Mouse (Mus musculus) erythroblast, adult 5-6 weeks (primary cell): ENCODE measurements around the gene Tgfbi. TPM values are rescaled to one million over a fixed set of nuclear protein-coding genes. Genes with fewer than 3 reads are reported as not detected.

Experiments
- ATAC-seq: replicated peaks from 2 replicates; pipeline ENCODE4 v1.8.0; 2016; ENCODE audit warnings: moderate number of reproducible peaks, mild to moderate bottlenecking, moderate TSS enrichment, inconsistent platforms; ENCODE audit not compliant: poor library complexity, low FRiP score, severe bottlenecking
- total RNA-seq, 2 experiments: library from RNA; stranded (forward) in 1 of 2; stranded (reverse) in 1 of 2; fragments of 150-400 nt in 1 of 2; fragments of 200-764, 138-1000 nt in 1 of 2; gene quantifications; 2 replicates each; pipeline versions ENCODE4 v1.2.3 to v1.2.4; 2015 to 2017; ENCODE audit warnings: low replicate concordance in 2 of 2

The Tgfbi gene
- total RNA-seq (2015; ENCODE audit: low replicate concordance) (20.4 and 25.7 TPM in 2 replicates), total RNA-seq (2017; ENCODE audit: low replicate concordance) (20.8 and 27.5 TPM in 2 replicates)

DNA sequence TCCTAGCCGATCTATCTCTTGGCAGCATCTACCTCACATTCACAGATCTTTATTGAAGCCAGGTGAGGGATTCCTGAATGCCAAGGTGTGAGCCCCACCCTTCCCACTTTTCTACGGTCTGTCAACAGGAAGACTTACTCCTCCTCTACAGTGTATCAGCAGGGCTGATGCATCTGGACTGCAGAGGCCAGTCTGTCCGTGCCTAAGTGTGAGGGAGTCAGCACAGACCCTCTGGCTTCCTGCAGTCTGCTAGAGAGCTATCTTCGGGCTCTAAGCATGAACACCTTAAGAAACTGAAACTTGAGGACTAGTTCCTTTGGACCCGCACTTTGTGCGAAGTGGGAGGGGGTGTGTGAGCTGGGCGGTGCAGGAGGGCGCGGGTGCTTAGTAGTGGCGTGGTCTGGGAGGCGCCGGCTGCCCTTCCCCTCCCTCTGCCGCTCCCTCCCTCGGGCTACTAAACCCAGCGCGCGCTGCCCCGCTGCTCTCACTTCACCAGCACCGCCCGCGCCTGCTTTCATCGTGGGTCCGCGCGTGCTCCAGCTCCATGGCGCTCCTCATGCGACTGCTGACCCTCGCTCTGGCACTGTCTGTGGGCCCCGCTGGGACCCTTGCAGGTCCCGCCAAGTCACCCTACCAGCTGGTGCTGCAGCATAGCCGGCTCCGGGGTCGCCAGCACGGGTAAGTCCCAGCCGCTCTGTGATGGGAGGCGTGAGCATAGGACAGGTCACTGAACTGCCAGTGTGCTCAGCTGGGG lies at the start of gene Tgfbi:
Tgfbi (plus strand) TSS at position 421 of the 754 bp plus-strand sequence.
- ATAC-seq = no peak

DNA sequence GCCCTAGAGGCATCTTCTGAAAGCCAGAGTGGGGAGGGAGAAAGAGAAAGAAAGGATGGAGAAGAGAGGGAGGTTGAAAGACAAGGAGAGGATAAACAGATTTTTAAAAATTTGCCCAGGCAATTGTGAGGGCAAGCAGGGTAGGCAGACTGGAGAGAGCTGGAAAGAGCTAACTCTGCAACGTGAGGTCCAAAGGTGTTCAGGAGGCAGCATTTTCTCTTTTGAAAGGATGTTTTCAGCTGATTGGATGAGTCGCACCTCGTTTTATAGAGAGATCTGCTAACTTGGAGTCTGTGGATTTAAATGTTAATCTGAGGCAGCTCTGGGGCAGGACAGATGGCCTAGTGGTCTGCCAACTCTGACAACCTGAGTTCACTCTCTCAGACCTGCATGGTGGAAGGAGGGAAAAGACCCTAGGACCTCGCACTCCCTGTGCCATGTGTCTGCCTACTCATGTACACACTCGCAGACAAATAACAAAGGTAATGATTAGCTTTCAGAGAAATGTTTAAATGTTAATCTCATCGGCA lies 49.4 kb upstream of the Tgfbi start:
- no peak for ATAC-seq

GRCm38 (mm10) chr13:56561129-56561528 lies 48.2 kb upstream of the Tgfbi start:
- ATAC-seq = no peak

- ATAC-seq = no peak
These were observed 46.2 kb upstream of the Tgfbi start for GRCm38 (mm10) chr13:56563075-56563474.

DNA sequence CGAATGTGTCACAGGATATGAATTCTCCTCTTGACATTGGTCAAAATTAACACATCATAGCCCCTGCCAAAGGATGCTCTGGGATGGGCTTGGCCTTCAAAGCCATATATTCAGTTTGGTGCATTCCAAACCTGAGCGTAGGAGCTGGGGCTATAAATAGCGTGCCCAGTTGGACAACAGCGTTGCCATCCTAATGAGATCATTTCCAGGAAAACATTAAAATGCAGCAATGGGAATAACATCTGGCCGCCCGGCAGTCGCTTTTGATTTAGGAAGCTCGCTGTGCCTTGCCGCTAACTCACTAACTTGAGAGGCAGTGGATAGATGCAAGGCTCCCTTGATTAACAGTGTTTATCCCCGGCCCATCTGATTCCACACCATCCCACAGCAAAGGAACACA lies 43.0 kb upstream of the Tgfbi start:
- ATAC-seq = no peak

DNA sequence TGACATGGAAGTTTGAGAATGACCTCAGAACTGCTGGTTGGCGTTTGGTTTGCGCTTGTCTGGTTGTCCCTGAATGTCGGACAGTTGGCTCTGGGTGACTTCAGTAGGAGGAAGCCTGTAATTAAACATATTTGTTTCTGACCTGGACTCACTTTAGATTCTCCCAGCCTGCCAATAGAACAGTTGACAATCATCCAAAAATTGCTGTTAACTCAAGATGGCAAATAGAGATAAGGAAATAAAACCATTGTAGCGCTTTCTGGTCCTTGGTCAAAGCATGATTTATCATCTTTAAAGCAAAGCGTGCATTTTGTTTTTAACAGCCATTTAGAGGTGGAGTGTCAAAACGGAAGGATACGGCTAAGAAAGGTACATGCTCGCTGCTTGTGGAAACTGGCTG lies 37.7 kb upstream of the Tgfbi start:
- ATAC-seq = no peak

- no peak for ATAC-seq
These were observed 34.2 kb upstream of the Tgfbi start for GRCm38 (mm10) chr13:56575074-56575473.

- ATAC-seq = no peak
These were observed 33.5 kb upstream of the Tgfbi start for GRCm38 (mm10) chr13:56575701-56576321.

DNA sequence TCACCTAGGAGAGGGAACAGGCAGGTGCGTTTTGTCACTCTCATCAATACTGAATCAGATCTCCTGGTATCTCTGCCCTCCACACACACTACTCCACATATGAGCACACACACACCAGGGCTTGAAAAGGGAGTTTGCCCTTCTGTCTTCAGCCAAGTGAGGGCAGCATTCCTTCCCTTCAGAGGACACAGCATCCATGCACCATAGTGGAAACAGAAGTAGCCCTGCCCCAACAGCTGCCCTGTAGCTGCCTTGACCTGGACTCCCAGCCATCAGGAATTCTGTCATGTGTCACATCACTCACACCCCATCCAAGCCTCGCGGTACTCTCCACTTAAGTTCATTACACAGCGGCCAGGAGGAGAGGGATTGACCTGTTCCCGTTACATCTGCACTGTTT lies 31.2 kb upstream of the Tgfbi start:
- ATAC-seq = no peak

- ATAC-seq = no peak
These were observed 28.9 kb upstream of the Tgfbi start for GRCm38 (mm10) chr13:56580450-56580849.

DNA sequence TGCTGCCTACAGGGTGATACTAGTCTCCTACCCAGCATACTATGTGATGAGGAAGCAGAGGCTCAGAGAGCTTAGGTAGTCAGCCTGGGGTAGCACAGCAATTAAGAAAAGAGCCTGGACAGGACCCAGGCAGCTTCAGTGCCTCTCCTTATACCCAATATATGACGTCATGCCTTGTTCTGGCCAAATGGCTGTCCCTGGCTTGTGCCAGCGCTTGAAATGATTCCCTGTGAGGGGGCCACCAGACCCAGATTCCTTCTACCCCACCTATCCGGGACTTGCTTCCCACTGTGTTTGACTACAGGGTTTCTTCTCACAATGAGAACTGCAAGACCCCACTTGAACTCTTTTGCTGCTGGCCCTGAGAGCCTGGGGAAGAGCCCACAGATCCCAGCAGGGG lies 27.8 kb upstream of the Tgfbi start:
- no peak for ATAC-seq

DNA sequence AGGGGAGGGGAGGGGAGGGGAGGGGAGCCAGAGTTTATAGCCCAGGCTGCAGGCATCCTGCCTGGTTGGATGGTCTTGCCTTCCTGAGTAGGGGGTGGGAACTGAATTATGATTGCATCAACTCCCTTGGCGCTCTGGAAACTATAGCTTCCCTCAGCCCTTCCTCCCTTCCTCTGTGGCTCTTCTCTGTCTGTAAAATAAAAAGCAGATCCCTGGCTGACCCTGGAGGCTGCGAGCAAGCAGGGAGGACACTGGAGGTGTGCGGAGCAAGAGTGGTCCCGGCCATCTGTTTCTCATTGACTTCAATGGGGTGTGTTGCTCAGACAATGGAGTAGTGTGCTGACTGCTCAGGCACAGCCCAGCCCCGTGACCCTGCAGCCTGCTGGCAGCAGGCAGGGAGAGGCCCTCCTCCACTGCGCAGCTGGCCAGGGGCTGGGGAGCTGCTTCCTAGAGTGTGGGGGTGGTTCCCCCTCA lies 27.3 kb upstream of the Tgfbi start:
- no peak for ATAC-seq

DNA sequence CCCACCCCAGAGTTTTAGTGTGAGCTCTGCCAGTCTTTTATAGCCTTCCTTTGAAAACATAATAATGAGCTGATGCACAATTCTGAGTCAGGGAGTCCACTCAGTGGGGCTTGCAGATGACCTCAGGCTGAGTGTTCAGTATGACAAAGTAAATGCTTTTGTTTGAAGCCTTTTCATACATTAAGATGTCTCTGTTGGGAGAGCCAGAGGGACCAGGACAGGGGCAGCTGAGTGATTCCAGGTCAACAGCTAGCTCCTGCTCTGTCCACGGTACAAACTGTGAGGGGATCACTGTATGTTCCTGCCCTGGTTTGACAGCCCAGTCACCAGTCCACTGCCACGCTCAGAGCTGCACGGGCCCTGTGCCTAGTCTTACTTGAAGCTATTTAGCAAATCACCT lies 26.6 kb upstream of the Tgfbi start:
- no peak for ATAC-seq

DNA sequence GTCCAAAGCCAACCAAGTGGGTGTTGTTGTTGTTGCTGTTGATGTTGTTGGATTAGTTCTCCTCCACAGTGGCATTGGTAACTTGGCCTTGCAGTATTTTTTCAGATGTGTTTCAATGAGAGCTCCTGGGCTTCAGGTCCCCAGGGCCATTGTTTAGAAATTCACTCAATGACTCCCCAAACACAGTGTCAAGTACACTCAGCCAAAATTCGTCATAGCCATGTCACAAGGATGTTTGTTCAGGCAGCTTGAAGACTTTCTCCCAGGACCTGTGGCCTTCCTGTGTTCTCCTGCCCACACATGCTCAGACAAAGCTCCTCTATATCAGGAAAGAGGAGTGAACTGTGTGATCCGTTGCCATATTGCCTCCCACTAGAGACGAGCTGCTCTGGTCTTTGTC lies 23.3 kb upstream of the Tgfbi start:
- no peak for ATAC-seq

DNA sequence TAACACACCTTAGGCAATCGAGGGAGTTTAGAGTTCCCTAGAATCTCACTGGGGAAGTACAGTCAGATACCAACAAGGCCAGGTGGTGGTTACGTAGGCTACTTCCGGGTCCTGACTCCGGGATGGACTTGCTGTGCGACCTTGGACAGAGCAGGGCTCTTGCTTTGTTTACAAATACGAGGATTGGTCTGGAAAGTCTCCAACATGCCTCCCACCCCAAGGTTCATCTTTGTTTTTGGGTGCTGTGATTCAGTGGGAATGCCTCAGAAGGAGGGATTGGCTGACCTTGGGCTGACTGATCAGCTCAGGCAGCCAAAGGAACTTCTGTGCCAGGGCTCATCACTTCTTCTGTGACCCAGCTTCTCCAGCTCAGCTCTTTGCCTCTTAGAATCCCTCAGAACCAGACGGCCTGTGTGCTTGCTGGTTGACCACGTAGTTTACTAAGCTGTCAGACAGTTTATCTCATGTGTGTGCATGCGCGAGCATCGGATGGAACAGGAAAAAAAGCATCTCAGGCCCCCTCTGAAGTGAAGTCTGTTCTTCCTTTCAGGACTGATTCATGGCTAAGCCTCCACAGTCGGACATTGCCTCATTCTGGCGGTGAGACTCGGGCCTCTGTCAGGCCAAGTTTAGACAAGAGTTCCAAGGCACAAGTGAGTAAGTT lies 20.7 kb upstream of the Tgfbi start:
- no peak for ATAC-seq

- no peak for ATAC-seq
These were observed 19.1 kb upstream of the Tgfbi start for GRCm38 (mm10) chr13:56590202-56590601.

- ATAC-seq = no peak
These were observed 18.1 kb upstream of the Tgfbi start for GRCm38 (mm10) chr13:56591191-56591590.

DNA sequence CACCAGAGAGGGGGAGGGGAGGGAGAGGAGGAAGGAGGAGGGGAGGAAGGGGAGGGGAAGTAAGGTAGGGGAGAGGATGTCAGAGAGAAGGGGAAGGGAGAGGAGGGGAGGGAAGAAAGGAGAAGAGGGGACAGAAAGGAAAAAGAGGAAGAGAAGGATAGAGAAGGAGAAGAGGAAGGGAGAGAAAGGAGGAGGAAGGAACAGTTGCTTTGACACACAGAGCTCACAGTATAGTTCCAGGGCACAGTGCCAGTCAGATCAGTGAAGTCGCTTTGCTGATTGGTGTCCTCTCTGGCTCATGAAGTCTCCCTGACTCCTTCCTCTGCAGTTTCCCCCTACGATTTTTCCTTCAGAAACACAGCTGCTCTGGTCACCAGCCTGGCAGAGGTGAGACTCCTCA lies 17.4 kb upstream of the Tgfbi start:
- ATAC-seq = no peak

GRCm38 (mm10) chr13:56593196-56593595 lies 16.1 kb upstream of the Tgfbi start:
- no peak for ATAC-seq

DNA sequence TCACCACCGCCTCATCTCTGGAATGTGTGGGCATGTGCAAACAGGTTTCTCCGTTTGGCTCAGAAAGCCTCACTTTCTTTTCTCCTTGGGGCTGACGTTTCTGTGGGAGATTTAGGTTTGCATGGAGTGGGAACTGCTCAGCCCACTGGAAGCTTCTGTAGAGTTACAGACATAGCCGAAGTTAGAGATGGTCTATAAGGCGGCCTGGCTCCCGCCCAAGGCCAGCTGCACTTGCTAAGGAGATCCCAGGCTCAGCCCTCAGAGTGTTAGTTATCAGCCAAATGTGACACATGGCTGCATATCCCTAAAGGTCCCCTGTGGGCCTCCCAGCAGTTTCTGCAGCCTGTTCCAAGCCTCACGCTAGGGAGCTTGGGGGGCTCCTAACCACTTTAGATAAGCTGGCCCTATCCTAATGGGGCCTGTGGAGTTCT lies 15.3 kb upstream of the Tgfbi start:
- ATAC-seq = no peak

- no peak for ATAC-seq
These were observed 14.1 kb upstream of the Tgfbi start for GRCm38 (mm10) chr13:56595246-56595645.
